Mouse (Mus musculus): ENCODE measurements at regions not wholly inside any gene's neighbourhood (a gene's known extent, or its start where the extent isn't known, plus 50 kb on each side); places are given as distances from the start of the nearest gene placed in this dataset.

DNA sequence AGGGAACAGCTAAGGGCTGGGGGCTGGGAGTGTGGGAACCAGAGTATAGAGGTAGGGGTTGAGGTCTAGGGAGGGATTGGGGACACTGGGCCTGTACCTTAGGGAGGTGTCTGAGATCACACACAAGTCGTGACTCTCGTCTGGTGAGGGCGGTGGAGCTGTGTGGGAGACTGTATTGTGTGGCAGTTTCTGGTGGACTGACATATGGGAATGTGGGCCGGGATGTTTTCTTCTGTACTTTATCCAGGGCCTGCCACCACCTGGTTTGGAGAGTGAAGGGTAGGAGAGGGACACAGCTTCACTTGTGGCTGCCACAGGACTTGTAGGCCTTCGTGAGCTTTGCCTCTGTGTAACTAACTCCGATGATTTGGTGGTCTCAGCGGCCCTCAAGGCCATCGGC lies 112.5 kb upstream of the A530016L24Rik start:
- Histone ChIP-seq H3K79me2 (ENCODE audit: control insufficient read depth, insufficient read depth, low read length) (no peaks in the 10 kb centered on the region), H3K36me3 (ENCODE audit: control insufficient read depth, insufficient read depth, low read length) (no peaks in the 10 kb centered on the region), H3K27ac (replicated peaks; ENCODE audit: insufficient read depth, low read depth, low read length) (no peak overlapping the region), H3K27me3 (ENCODE audit: control insufficient read depth, insufficient read depth, low read length) (no peaks in the 10 kb centered on the region), H3K4me1 (ENCODE audit: control insufficient read depth, insufficient read depth, low read length) (no peaks in the 10 kb centered on the region), H3K4me3 (ENCODE audit: insufficient read depth, low read depth, low read length) (no peak overlapping the region), H3K9ac (ENCODE audit: low read depth, low read length) (no peak overlapping the region)
- DNase-seq (ENCODE audit: extremely low read depth, low read depth, low spot score) = no peak
- no peak for TF ChIP-seq POLR2A (IDR thresholded peaks at IDR 0.05; ENCODE audit: extremely low read depth, insufficient read depth, low read length)
- no peak for TF ChIP-seq CTCF (IDR thresholded peaks at IDR 0.05; ENCODE audit: low read depth, low read length)
- WGBS = 59% methylated on average over 8 of the region's 8 CpGs

- Histone ChIP-seq H3K79me2 (ENCODE audit: control insufficient read depth, insufficient read depth, low read length) (no peaks in the 10 kb centered on the region), H3K4me1 (ENCODE audit: control insufficient read depth, insufficient read depth, low read length) (no peaks in the 10 kb centered on the region), H3K27ac (replicated peaks; ENCODE audit: insufficient read depth, low read depth, low read length) (no peak overlapping the region), H3K27me3 (ENCODE audit: control insufficient read depth, insufficient read depth, low read length) (no peaks in the 10 kb centered on the region), H3K36me3 (ENCODE audit: control insufficient read depth, insufficient read depth, low read length) (no peaks in the 10 kb centered on the region), H3K9ac (ENCODE audit: low read depth, low read length) (no peak overlapping the region), H3K4me3 (ENCODE audit: insufficient read depth, low read depth, low read length) (no peak overlapping the region)
- no peak for DNase-seq (ENCODE audit: extremely low read depth, low read depth, low spot score)
- TF ChIP-seq POLR2A (IDR thresholded peaks at IDR 0.05; ENCODE audit: extremely low read depth, insufficient read depth, low read length) (no peak), CTCF (IDR thresholded peaks at IDR 0.05; ENCODE audit: low read depth, low read length) (no peak)
- 87% methylated on average over 13 of the region's 13 CpGs for WGBS
Measured at GRCm38 (mm10) chr12:112378482-112379243, 110.6 kb upstream of the A530016L24Rik start.

DNA sequence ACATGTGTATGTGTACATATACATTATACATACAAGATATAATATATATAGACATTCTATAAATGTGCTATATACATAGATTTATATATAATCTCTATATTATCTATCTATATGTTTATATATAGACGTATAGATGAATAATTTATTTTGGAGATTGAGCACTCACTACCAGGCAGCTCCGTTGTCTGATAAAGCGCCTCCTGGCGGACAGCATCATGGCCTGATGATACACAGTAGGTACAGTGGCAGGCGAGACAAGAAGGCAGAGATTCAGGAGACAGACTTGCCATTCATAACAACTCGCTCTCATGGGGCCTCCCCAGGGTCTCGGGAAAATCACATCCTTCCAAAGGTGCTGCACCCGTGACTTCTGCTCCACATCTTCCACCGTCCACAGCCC lies 101.4 kb upstream of the A530016L24Rik start:
- H3K79me2 ChIP-seq (ENCODE audit: control insufficient read depth, insufficient read depth, low read length) = no peaks in the 10 kb centered on the region
- H3K27ac ChIP-seq (replicated peaks; ENCODE audit: insufficient read depth, low read depth, low read length) = no peak overlapping the region
- DNase-seq (ENCODE audit: extremely low read depth, low read depth, low spot score) = no peak
- no peak overlapping the region for H3K4me3 ChIP-seq (ENCODE audit: insufficient read depth, low read depth, low read length)
- TF ChIP-seq POLR2A (IDR thresholded peaks at IDR 0.05; ENCODE audit: extremely low read depth, insufficient read depth, low read length) (no peak), CTCF (IDR thresholded peaks at IDR 0.05; ENCODE audit: low read depth, low read length) (peak; percentile 24; the same call in 1 of the 2 replicates)
- no peaks in the 10 kb centered on the region for H3K4me1 ChIP-seq (ENCODE audit: control insufficient read depth, insufficient read depth, low read length)
- 69% methylated on average over 9 of the region's 9 CpGs for WGBS
- H3K9ac ChIP-seq (ENCODE audit: low read depth, low read length) = no peak overlapping the region
- no peaks in the 10 kb centered on the region for H3K36me3 ChIP-seq (ENCODE audit: control insufficient read depth, insufficient read depth, low read length)
- H3K27me3 ChIP-seq (ENCODE audit: control insufficient read depth, insufficient read depth, low read length) = peaks cover 8% of the 10 kb centered on the region; the same call in 1 of the 2 replicates

GRCm38 (mm10) chr12:112395909-112396308 lies 93.3 kb upstream of the A530016L24Rik start:
- Histone ChIP-seq H3K9ac (ENCODE audit: low read depth, low read length) (no peak overlapping the region), H3K27me3 (ENCODE audit: control insufficient read depth, insufficient read depth, low read length) (0 out of 2 replicates have a peak, but pooled peaks cover 7% of the 10 kb centered on the region), H3K36me3 (ENCODE audit: control insufficient read depth, insufficient read depth, low read length) (no peaks in the 10 kb centered on the region), H3K27ac (replicated peaks; ENCODE audit: insufficient read depth, low read depth, low read length) (no peak overlapping the region), H3K4me1 (ENCODE audit: control insufficient read depth, insufficient read depth, low read length) (no peaks in the 10 kb centered on the region), H3K79me2 (ENCODE audit: control insufficient read depth, insufficient read depth, low read length) (no peaks in the 10 kb centered on the region), H3K4me3 (ENCODE audit: insufficient read depth, low read depth, low read length) (no peak overlapping the region)
- no peak for DNase-seq (ENCODE audit: extremely low read depth, low read depth, low spot score)
- TF ChIP-seq POLR2A (IDR thresholded peaks at IDR 0.05; ENCODE audit: extremely low read depth, insufficient read depth, low read length) (no peak), CTCF (IDR thresholded peaks at IDR 0.05; ENCODE audit: low read depth, low read length) (no peak)
- WGBS = 82% methylated on average over 13 of the region's 13 CpGs

- DNase-seq (ENCODE audit: extremely low read depth, low read depth, low spot score) = no peak
- Histone ChIP-seq H3K27me3 (ENCODE audit: control insufficient read depth, insufficient read depth, low read length) (no peaks in the 10 kb centered on the region), H3K36me3 (ENCODE audit: control insufficient read depth, insufficient read depth, low read length) (no peaks in the 10 kb centered on the region), H3K4me3 (ENCODE audit: insufficient read depth, low read depth, low read length) (no peak overlapping the region), H3K79me2 (ENCODE audit: control insufficient read depth, insufficient read depth, low read length) (no peaks in the 10 kb centered on the region), H3K4me1 (ENCODE audit: control insufficient read depth, insufficient read depth, low read length) (no peaks in the 10 kb centered on the region), H3K27ac (replicated peaks; ENCODE audit: insufficient read depth, low read depth, low read length) (no peak overlapping the region), H3K9ac (ENCODE audit: low read depth, low read length) (no peak overlapping the region)
- WGBS = 85% methylated on average over 11 of the region's 11 CpGs
- TF ChIP-seq CTCF (IDR thresholded peaks at IDR 0.05; ENCODE audit: low read depth, low read length) (no peak), POLR2A (IDR thresholded peaks at IDR 0.05; ENCODE audit: extremely low read depth, insufficient read depth, low read length) (no peak)
Measured at GRCm38 (mm10) chr12:112403688-112404240, 85.5 kb upstream of the A530016L24Rik start.

DNA sequence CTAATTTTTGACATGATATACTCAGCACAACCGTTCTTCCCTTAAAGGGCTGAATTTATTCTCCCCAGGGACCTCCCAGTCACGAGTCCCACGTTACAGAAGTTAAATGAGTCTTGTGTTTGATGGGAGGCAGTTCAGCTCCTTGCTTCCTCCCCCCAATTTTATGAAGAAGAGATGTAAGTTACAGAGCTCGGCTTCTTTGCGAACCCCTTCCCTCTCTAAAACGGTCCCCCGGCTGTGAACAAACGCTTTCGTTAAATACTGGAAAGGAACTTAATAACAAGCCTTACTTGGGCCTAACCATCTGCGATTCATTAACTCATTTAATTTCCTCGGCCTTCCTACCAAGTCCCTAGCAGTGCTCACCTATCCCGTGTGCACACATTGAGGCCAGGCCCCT lies 84.9 kb upstream of the A530016L24Rik start:
- no peaks in the 10 kb centered on the region for H3K27me3 ChIP-seq (ENCODE audit: control insufficient read depth, insufficient read depth, low read length)
- no peak overlapping the region for H3K4me3 ChIP-seq (ENCODE audit: insufficient read depth, low read depth, low read length)
- DNase-seq (ENCODE audit: extremely low read depth, low read depth, low spot score) = no peak
- H3K4me1 ChIP-seq (ENCODE audit: control insufficient read depth, insufficient read depth, low read length) = no peaks in the 10 kb centered on the region
- no peaks in the 10 kb centered on the region for H3K79me2 ChIP-seq (ENCODE audit: control insufficient read depth, insufficient read depth, low read length)
- no peak overlapping the region for H3K9ac ChIP-seq (ENCODE audit: low read depth, low read length)
- TF ChIP-seq CTCF (IDR thresholded peaks at IDR 0.05; ENCODE audit: low read depth, low read length) (no peak), POLR2A (IDR thresholded peaks at IDR 0.05; ENCODE audit: extremely low read depth, insufficient read depth, low read length) (no peak)
- 88% methylated on average over 12 of the region's 12 CpGs for WGBS
- no peaks in the 10 kb centered on the region for H3K36me3 ChIP-seq (ENCODE audit: control insufficient read depth, insufficient read depth, low read length)
- H3K27ac ChIP-seq (replicated peaks; ENCODE audit: insufficient read depth, low read depth, low read length) = no peak overlapping the region
